Mouse (Mus musculus): ENCODE results near the gene Hnf4a. TPM values are rescaled to one million over a fixed set of nuclear protein-coding genes. Genes with fewer than 3 reads are reported as not detected.

Gene Hnf4a
- 0.27 and 0.46 TPM in 2 replicates for polyA plus RNA-seq (2012; ENCODE audit: low replicate concordance)

DNA sequence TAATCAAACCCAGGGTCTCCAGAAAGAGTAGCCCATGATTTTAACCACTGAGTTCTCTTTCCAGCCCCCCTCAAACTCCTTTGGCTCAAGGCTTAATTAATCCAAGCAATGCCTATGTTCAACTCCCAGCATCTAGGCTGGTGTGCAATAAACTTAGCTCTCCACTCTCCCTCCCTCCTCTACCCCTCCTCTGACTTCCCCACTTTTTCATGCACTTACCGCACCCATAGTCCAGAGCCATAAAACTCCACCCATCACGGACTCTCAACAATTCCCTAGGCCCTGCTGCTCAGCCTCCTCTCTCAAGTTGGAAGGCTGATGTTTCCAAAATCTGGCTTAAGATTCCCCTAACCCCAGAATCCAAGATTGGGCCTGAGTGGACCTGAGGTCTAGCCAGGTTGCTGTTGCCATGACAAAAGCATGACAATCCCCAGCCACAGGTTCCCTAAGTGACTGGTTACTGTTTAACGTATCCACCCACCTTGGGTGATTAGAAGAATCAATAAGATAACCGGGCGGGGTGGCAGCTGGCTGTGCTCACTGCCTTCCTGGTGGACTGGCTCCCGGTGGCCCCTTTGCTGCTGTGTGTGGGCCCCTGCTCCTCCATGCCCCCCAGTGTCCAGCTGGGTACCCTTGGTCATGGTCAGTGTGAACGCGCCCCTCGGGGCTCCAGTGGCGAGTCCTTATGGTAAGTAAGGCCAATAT, at the start of gene Hnf4a:
Gene Hnf4a, plus strand, starts transcription at position 509 of the 705 bp plus-strand sequence.

GRCm38 (mm10) chr2:163472466-163472851, 34.1 kb upstream of the Hnf4a start, which contains the start of gene Fitm2:
Fitm2 (minus strand) TSS chr2:163472629.

DNA sequence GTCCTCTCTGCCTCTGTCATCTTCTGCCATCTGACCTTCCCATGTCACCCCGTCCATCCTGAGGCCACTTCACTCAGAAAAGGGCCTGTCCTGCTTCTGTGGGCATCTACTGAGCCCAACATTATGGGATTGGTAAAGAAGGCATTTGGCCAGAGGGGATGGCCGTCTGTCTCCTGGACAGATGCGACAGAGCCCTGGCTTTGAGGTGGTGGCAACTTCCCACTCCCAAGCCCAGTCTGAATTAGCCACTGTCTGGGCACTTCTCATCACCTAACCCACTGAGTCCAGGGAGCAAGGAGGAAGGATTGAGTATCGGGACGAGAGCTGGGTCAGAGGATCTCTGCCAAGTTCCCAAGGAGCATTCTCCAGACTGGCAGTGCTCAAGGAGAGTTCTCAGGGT, 14.6 kb upstream of the Hnf4a start, which contains the start of gene R3hdml:
Gene R3hdml, plus strand, starts transcription at position 301 of the 400 bp plus-strand sequence.

GRCm38 (mm10) chr2:163602101-163602971, 95.7 kb downstream of the Hnf4a start, which contains the start of gene Ttpal:
Ttpal (plus strand) TSS chr2:163602314.

Other genes with a start within 250 kb of the Hnf4a start
- gene Jph2, start 108.8 kb upstream of the Hnf4a start, polyA plus RNA-seq (2012; ENCODE audit: low replicate concordance), result not detected in 2 replicates
- 2.0 and 3.8 TPM in 2 replicates for gene Oser1, start 82.1 kb upstream of the Hnf4a start, polyA plus RNA-seq (2012; ENCODE audit: low replicate concordance)
- gene Gdap1l1, start 68.3 kb upstream of the Hnf4a start, polyA plus RNA-seq (2012; ENCODE audit: low replicate concordance), result 0.15 TPM in 1 of 2 replicates, not detected in the other
- gene Fitm2, start 34.2 kb upstream of the Hnf4a start, polyA plus RNA-seq (2012; ENCODE audit: low replicate concordance), result 3.6 and 6.0 TPM in 2 replicates
- not detected in 2 replicates for gene R3hdml, start 14.5 kb upstream of the Hnf4a start, polyA plus RNA-seq (2012; ENCODE audit: low replicate concordance)
- gene Ttpal, start 95.5 kb downstream of the Hnf4a start, polyA plus RNA-seq (2012; ENCODE audit: low replicate concordance), result 17.9 and 83.9 TPM in 2 replicates
- gene Serinc3, start 138.3 kb downstream of the Hnf4a start, polyA plus RNA-seq (2012; ENCODE audit: low replicate concordance), result 41.8 and 151 TPM in 2 replicates
- 601 and 817 TPM in 2 replicates for gene Pkig, start 151.6 kb downstream of the Hnf4a start, polyA plus RNA-seq (2012; ENCODE audit: low replicate concordance)
- gene Ada, start 243.4 kb downstream of the Hnf4a start, polyA plus RNA-seq (2012; ENCODE audit: low replicate concordance), result 8.4 and 21.7 TPM in 2 replicates

Data from leukemia stem cell, adult 10-12 weeks (primary cell).